Mouse (Mus musculus) layer of hippocampus, adult 18-20 months (tissue): ENCODE results near the gene Tgtp2. TPM values are rescaled to one million over a fixed set of nuclear protein-coding genes. Genes with fewer than 3 reads are reported as not detected.
"Not testable (repeated sequence)": the region's sequence is repeated elsewhere in the genome, so short reads cannot be mapped to it uniquely, and the experiment has no call there.

Experiments used
- DNase-seq, 2 experiments: peaks; one replicate each; pipeline ENCODE4 v3.0.0; 2022; ENCODE audit warnings: low spot score in 2 of 2
- long read RNA-seq: library from polyadenylated mRNA; stranded (forward); transcript quantifications from one replicate; pipeline ENCODE4 v2.0.0, GENCODE M21; 2021
- total RNA-seq, 2 experiments: library from RNA; stranded (reverse); gene quantifications; 2 replicates each; pipeline ENCODE4 v1.2.3; 2021

Gene Tgtp2
- total RNA-seq: not detected
- long read RNA-seq: 0 reads

DNA sequence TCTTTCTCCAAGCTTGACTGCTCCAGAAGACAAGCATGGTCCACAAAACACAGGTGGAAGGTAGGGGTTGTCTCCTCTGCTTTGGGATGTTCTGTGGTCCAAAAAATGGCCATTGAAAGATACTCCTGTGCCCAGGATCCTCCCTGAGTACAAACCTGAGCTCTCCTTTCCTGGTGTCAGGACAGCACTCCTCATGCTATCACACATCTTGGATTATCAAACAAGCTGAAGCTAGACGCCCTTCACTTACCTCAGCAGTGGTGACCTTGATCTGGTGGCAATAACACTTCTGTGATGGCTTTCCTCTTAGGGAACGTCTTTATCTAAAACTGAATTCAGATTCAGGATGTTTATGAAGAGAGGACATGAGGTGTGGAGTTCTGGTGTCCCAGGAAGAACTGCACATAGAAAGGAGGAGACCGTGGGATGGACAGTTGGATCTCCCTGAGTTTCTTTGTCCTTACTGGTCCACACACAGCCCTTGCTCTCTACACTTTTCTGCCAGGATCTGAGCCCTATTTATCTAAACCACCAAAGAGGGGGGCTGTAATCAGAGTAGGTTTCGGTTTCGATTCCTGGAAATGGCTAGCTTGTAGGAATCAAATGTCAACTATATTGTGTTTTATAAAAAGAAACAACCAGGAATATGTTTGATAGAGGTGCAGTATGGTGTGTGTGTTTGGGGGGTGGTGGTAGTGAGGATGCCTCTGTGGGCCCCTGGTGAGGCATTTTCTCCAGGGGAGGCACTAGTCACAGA is at the start of gene Tgtp2:
Gene Tgtp2 (minus strand): TSS at position 494 of the 757 bp plus-strand sequence.
- not testable (repeated sequence) for DNase-seq

DNA sequence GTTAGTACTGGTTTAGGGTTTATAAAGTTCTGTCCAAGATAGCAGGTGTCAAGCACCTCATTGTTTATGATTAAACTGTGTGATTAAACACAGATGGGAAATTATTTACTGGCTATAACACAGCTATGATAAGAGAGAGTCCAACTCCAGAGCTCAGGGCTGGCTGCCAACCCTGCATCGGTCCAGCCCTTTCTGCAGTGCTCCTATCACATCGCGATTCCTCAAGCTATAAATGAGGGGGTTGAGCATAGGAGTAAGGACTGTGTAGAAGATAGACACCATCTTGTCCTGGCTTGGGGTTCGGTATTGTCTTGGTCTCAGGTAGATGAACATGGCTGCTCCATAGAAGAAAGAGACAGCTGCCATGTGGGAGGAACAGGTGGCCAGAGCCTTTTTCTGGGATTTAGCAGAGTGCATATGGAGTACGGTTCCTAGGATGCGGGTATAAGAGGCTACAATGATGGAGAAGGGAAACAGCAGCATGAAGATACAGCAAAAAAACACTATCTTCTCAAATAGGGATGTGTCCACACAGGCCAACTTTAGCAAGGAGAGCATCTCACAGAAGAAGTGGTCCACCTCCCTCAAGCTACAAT is 48.7 kb upstream of the Tgtp2 start:
- DNase-seq: peak in 1 of 2 experiments; percentile 38

DNA sequence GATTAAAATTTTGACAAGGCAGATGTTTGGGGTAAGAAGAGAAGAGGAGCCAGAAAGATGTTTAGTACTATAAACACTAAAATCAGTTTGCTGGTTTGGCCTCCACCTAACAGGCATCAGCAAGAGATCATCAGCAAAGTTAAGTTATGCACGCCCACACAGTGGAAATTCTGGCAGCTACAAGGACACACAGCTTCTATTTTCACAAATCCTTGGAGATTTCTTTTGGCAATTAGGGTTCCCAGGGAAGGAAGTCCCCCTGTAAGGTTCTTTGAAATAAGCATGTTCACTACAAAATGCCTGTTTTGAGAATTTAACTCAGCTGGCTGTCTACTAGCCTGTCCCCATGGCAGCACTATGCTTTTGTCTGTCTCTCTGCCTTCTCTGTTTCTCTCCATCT is 47.0 kb upstream of the Tgtp2 start:
- no peak for DNase-seq

DNA sequence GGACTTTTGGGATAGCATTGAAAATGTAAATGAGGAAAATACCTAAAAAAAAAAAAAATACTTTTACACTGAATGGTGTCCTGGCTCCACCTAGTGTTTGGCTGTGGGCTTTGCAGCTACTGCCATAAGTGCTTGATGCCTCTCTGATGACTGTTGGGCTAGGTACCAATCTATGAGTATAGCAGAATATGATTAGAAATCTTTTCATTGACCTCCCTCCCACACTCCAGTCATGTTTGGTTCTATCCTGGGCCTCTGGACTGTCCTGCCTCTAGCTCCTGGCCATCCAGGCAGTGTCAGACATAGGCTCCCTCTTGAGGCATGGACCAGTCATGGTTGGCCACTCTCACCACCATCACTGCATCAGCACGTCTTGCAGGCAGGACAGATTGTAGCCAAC is 44.8 kb upstream of the Tgtp2 start:
- peak in 1 of 2 experiments; percentile 39 for DNase-seq

DNA sequence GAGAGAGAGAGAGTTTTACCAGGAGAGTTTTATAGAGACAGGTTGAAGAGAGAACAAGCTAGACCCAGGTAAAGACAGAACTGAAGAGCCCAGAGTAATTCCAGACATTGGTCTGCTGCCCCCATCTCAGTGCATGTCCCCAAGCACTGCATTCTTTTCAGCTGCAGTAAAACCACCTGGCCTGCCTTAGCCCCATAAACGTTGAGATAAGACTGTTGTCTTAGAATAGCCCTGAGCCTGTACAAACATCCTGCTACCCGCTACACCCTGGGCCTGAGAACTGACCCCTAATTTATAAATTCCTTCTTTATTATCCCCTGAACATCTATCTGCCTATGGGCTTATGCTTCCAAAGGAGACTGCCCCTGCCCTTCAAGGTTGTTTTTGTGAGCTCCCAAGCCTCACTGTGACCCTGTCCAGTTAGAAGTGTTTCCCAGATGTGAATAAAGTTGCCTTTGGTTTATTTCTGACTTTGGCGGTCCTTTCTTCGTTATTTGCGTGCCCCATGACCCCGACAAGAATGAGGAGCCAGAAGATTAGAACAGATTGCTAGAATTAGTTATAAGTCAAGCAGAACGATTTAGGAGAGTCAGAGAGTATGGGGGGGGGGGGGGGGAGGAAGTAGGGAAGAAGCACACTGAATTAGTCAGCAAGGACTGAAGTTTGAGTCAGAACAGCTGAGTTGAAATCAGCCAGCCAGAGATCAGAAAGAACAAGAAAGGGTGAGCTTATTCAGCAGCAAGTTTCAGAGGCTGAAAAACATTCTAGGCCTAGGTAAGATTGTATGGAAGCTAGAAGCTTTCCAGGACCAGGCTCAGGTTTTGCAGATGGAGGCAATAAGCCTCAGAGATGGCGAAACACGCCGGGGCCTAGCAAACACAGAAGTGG is 43.9 kb upstream of the Tgtp2 start:
- DNase-seq: no peak

DNA sequence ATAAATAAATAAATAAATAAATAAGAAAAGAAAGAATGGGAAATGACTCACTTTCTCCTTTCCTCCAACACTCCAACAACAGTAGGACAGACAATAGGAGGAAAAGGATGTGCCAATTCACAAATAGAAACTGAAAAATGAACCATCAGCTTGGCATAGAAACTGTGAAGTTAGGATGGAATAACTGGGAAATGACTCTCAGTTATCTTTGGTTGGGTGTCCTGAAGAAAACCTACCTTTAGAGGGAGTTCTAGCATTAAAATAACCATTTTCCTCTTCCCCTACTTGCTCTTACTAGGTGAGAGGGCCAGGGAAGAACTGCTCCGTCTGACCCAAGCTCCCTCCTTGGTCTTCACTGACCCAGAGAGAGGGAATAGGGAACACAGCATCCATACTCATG is 41.7 kb upstream of the Tgtp2 start:
- no peak for DNase-seq

DNA sequence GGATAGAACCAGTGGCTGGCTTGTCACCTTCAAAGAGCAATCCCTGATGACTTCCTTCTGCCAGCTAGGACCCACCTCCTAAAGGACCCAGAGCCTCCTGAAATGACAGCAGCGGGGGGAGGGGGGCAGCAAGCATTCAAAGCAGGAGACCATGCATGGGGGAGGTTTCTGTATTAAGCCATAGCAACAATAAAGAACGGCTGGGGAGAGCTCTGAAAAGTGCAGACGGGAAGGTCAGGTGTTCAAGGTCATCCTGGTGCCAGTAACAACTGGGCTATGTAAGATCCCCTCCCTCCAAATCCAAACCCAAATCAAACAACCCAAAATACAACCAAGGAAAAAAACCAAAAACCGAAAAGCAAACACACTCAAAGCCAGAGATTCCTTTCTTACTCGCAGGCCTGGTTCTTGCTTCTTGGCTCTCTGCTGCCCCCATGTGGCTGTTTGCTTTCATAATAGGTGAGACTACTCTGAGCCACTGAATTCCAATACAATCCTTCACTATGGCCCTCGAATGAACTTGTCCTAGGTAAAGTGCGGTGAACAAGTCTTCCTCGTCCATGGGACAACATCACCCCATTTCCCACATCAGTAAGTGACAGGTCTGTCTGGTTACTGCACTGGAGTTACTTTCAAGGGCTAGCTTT is 39.2 kb upstream of the Tgtp2 start:
- peak; percentile 73 to 90 for DNase-seq

DNA sequence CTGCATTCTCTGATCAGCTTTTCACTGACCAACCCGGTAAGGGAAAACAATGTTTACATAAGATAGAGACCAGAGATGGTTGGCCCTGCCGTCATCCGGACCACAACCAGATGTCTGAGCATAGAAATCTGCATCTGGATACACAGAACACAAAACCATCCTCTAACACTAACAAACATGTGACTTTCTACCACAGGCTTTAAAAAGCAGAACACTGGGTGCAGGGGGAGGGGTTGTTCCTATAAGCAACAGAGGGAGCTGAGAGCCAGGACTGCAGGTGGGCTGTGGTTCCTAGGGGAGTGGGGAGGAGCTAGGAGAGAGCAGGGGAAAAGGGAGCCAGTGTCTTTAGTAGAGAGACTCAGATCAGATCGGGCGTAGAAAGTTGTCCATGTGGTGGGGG is 37.5 kb upstream of the Tgtp2 start:
- no peak for DNase-seq

DNA sequence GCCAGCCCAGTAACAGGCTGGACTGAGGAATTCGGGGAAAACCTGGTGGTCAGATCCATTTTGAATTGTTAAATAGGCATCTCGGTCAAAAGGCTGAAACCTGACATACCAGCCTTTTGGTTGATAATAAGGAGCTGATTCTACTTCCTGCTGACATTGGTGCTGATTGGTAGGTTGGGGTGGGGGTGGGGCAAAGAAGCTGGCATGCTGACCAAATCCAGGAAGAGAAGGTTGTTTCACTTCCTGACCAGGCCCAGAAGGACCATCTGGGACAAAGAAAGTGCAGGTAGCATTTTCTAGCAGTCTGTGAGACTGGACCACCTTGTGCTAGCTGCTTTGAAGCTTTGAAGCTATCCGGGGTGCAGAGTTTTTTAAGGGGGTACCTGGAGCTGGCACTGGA is 36.4 kb upstream of the Tgtp2 start:
- DNase-seq: no peak

DNA sequence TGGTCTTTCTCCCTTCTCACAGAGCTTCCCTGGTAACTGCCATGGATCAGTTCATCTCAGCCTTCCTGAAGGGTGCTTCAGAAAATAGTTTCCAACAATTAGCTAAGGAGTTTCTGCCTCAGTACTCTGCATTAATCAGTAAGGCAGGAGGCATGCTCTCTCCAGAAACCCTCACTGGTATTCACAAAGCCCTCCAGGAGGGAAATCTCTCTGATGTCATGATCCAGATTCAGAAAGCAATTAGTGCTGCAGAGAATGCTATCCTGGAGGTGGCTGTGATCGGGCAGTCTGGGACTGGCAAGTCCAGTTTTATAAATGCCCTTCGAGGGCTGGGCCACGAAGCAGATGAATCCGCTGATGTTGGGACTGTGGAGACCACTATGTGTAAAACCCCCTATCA is 31.4 kb upstream of the Tgtp2 start:
- no peak for DNase-seq

DNA sequence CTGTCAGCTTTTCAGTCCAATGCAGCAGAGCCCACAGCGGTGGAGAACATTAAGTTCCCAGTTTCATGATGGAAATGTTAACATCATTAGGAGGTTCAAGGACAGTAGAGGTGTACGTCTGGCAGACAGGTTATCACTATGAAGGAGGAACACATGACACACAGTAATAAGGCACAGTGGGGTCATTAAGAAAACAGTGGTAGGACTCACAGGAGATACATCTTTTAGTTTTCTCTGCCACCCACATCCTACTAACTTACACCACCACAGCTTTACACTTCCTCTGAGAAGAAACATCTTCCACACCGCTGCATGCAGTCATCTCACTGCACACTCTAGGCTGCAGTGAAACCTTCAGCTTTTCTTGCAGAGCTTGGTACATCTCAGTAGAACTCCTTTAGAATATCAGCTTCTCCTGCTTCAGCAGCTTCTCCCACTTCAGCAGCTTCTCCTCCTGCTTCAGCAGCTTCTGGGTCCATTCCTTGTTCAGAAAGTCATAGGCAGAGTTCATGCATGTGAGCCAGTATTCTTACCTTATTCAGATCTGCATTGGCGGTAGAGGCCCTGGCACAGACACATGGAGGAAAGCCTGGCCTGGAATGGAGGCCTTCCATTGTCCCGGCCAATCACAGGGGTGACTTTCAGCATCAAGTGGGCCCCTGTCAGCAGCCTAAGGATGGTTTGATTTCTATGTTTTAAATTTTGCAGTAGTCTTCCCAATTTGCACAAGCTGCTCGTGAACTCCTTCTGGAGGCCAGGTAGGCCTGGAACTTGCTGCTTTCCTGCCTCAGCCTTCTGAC is 30.1 kb upstream of the Tgtp2 start:
- no peak for DNase-seq

DNA sequence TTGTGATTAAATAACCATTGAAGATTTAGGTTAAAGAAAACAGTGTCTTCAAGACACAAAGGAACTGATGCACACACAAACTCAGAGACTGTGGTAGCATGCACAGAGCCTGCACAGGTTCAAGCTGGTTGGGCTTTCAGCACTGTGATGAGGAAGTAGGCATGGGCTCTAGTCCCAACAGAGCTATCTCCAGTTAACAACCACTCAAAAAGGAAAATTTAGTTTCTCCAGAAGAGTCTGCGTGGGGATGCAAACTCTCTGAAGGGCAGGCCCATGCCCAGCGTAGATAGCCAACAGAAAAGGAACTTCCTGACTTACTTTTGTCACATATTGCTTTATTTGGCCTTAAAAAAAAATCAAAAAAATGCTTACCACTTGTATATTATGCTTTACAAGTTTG is 28.8 kb upstream of the Tgtp2 start:
- no peak for DNase-seq

DNA sequence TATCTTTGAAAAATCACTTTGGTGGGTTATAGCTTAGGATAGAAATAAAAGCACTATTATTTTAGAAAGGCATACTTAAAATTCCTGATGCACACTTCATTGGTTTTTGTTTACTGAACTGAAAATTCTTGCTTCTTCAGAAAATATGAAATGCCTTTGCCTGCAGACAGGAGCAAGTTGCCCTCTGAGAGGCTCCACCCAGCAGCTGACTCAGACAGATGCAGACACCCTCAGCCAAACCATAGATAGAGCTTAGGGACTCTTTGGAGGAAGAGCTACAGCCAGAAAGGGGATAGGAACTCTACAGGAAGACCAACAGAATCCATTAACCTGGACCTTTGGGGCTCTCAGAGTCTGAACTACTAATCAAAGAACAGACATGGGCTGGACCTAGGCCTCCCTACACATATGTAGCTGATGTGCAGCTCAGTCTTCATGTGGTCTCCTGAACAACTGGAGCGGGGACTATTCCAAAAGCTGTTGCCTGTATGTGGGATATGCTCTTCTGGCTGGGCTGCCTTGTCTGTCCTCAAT is 28.1 kb upstream of the Tgtp2 start:
- DNase-seq: no peak

DNA sequence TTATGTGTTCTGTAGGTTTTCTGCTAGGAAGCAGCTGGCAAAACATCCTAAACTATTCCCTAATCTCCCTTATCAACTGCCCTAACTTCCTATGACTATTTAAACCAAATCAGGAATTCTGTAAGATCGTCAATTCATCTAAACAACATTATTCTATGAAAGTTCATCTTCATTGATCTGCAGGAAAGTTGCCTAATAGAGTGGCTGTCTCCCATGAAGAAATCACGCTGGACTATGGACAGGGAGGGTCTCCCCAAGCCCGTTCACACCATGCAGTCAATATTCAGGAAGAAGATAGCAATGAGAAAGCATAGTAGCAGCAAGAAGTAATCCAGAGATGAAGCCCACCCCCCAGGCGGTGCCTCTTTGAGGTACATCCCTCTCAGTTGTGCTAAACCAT is 27.2 kb upstream of the Tgtp2 start:
- DNase-seq: no peak

DNA sequence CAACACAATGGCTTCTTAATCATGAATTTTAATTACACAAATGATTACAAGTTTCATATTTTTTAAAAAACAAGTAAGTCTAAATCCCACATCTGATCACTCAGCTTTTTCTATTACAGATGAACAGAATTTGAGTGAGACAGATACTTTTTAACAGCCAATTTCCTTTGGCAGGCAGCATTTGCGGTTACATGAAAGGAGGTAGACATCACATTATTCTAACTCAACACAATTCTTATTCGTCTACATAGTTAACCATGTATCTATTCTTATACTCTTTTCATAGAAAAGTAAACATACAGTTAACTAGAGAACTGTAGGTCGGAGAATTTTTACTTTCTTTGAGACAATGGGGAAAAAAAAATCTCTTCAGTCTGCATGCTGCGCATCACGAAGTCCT is 26.5 kb upstream of the Tgtp2 start:
- no peak for DNase-seq

DNA sequence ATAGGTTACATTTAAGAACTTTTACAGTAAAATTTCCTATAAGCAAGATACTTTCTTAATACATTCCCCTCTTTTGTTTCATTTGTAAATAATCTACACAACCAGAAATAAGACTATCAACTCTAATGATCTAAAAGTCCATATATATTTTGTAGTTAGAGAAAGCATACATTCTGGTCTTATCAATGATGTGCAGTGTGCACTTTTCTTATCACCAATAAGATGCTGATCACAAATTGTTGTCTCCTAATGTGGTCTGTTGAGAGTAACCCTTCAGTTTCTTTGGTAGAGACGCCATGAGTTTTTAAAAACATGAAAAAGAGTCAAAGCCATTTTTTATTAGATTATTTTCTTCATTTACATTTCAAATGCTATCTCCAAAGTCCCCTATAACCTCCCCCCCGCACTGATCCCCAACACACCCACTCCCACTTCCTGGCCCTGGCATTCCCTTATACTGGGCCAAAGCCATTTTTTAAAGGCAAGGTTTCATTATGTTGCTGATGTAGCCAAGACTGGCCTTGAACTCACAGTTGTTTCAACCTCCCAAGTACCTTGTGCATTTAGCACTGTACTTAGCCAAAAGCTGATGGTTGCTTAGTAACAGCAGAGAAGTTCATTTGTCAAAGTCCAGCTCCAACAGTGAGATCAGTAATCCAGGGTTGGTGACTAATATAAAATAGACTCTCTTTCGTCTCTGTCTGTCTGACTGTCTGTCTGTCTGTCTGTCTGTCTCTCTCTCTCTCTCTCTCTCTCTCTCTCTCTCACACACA is 25.9 kb upstream of the Tgtp2 start:
- no peak for DNase-seq

DNA sequence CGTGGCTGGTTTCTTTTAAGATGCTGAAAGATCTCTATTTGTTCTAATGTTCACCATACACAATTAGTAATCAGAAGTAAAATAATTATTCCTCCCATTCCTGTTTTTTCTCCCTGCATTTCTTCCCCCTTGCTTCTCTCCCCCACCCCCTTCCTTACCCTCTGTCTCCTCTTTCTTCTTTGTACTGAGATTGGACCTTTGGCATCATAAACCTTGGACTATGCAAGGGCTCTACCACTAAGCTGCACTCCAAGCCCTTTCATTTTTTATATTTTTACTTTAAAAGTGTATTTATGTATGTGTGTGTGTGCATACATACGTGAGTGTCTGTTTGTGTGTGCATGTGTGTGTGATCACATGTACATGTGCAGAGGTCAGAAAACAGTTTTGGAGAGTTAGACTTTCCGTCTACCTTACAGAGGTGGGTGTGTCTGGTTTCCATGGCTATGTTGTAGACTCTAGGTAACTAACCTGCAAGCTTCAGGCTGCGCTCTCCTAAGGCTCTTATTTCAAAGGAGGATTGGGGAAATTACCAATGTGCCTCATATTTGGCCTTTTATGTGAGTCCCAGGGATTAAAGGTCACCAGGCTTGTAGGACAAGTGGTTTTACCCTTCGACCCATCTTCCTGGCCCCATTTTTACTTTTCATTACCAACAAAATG is 25.1 kb upstream of the Tgtp2 start:
- DNase-seq: no peak

DNA sequence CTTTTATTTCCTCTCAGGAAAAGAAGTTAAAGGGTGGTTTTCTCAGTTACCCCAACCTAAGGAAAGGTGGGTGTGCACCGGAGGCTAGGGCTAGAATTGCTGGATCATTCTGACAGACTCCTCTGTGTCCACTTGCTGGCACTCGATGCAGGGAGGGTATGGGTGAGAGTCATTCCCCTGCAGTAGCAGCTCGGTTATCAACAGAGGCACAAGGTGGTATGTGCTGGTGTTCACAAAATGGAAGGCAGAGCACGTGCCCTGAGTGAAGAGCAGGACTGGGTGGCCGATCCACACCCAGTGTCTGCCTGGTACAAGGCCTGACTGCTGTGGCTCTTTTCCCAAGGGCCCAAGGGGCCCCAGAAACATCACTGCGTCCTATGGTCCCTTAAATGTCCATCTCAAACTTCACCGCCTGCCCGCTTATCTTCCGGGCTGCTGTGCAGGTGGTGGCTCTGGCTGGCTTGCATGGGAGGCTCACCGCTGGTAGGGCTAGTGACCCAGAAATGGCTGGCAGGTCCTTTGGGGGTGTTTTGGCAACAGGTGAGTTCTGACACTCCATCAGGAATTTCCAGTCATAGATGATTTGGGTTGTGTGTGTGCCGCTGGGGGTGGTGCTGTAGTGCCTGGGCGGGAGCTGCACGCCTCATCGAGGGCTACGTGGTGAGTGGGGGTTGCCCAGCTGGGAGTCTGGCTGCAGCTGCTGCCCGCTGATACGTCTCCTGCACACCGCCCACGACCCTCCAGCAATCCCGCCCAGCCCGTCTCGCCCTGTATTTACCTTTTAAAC is 24.0 kb upstream of the Tgtp2 start:
- DNase-seq: no peak
